16 mouse cellular contexts compared by ENCODE assay signal in the genomic region with DNA sequence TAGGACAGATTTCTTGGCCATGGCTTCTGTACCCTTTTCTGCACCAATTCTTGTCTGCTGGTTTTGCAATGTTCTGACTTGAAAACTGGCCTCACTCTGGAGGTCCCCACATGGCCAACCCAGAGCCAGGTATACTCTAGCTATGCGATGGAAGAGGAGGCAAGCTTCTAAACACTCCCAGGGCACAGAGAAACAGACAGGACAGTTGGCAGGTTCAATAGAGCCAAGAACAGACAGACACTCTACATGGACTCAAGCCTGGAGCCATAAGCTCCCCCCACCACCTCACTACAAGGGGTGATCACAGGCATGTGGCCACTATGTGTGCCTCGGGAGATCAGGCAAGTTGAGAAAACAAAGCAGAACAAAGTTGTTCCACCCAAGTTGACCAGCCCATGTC.
DNase-seq lines count a peak whose midpoint lies in the region.
"Had no signal": no experiment of that assay in that cellular context is flagged by ENCODE, and none has a peak within 500 bp of the region (broad histone marks: within the 10 kb centered on the region; RNA-seq: fewer than 3 reads in every experiment).

No protein-coding gene starts in this region.

- intact Hi-C loops in gastrocnemius, postnatal 14 days (cut with DNase I; ENCODE audit: low total_unique reads): no loop called here

- DNase-seq in brain, adult 2 months (ENCODE audit: low read depth, low spot score): peak; percentile 76
- peak; percentile 57 to 62 for DNase-seq in cerebellum, adult 18-20 months
- DNase-seq in cerebellum, adult 9-10 months: peak; percentile 76
- DNase-seq in cerebellum, postnatal 14 days: peak; percentile 33 to 72
- DNase-seq in thymus, postnatal 36 days: no peak
- no peak for DNase-seq in gastrocnemius, postnatal 25 days
- DNase-seq in gastrocnemius, postnatal 14 days: no peak
- DNase-seq: adrenal gland, adult 2 months; adrenal gland, postnatal 14 days; embryo, embryonic 11 days; gastrocnemius, postnatal 10 days; heart, adult 18-20 months; heart, postnatal 10 days; heart, postnatal 36 days; kidney, adult 18-20 months; kidney, adult 9 months had no signal

Comparison
In these comparisons a context has a peak if more than half of its experiments do, and no peak if none do; other contexts are left out.
1. DNase-seq: peak in brain, adult 2 months (single experiment), cerebellum, adult 18-20 months (2 of 2), cerebellum, adult 9-10 months (single experiment) and cerebellum, postnatal 14 days (2 of 2); none in thymus, postnatal 36 days (0 of 2), gastrocnemius, postnatal 25 days (single experiment) and gastrocnemius, postnatal 14 days (single experiment).